Mouse (Mus musculus) ES-Bruce4 (cell line): ENCODE measurements around the gene Ywhaq.

Experiments used
- CTCF ChIP-seq: IDR thresholded peaks from one replicate; pipeline ENCODE4 v1.8.1; 2011; ENCODE audit warnings: low read depth, low read length
- POLR2A ChIP-seq: IDR thresholded peaks from one replicate; pipeline ENCODE4 v1.8.1; 2011; ENCODE audit warnings: low read length; ENCODE audit not compliant: insufficient read depth

- TF ChIP-seq CTCF (no peak), POLR2A (no peak)
Observed at GRCm38 (mm10) chr12:21386201-21386600, 31.2 kb downstream of the Ywhaq start.
